Mouse (Mus musculus) heart, embryonic 16.5 days (tissue): ENCODE measurements at regions not wholly inside any gene's neighbourhood (a gene's known extent, or its start where the extent isn't known, plus 50 kb on each side); places are given as distances from the start of the nearest gene placed in this dataset.

ENCODE experiments used
- ATAC-seq: fragments of 200-750 bp; cut with Nextera tagmentation; replicated peaks from 2 replicates; pipeline ENCODE4 v1.8.0; 2017; ENCODE audit warnings: moderate number of reproducible peaks; ENCODE audit not compliant: insufficient read depth, low FRiP score; ENCODE audit errors: extremely low read depth
- H3K27ac ChIP-seq: fragments of 300-500 bp; sonication (generic); 2 replicates; pipeline ENCODE4 v1.5.1; 2014; ENCODE audit warnings: mild to moderate bottlenecking, low read length, control low read depth, moderate library complexity
- H3K27me3 ChIP-seq: fragments of 300-500 bp; sonication (generic); 2 replicates; pipeline ENCODE4 v1.6.1; 2014; ENCODE audit warnings: low read length, mixed read lengths; ENCODE audit not compliant: control insufficient read depth, insufficient read depth
- H3K36me3 ChIP-seq: fragments of 300-500 bp; sonication (generic); 2 replicates; pipeline ENCODE4 v1.6.1; 2014; ENCODE audit not compliant: control insufficient read depth, insufficient read depth
- H3K4me1 ChIP-seq: fragments of 300-500 bp; sonication (generic); 2 replicates; pipeline ENCODE4 v1.6.1; 2014; ENCODE audit warnings: low read length, mixed read lengths; ENCODE audit not compliant: control insufficient read depth, insufficient read depth
- H3K4me2 ChIP-seq: fragments of 300-500 bp; sonication (generic); 2 replicates; pipeline ENCODE4 v1.6.1; 2014; ENCODE audit warnings: low read depth, mild to moderate bottlenecking, control low read depth, low read length
- H3K4me3 ChIP-seq: fragments of 300-500 bp; sonication (generic); 2 replicates; pipeline ENCODE4 v1.5.1; 2014; ENCODE audit warnings: mild to moderate bottlenecking, control low read depth, low read length
- H3K9ac ChIP-seq: fragments of 300-500 bp; sonication (generic); 2 replicates; pipeline ENCODE4 v1.6.1; 2014; ENCODE audit warnings: low read length, control low read depth
- H3K9me3 ChIP-seq: fragments of 300-500 bp; sonication (generic); replicated peaks from 2 replicates; pipeline ENCODE4 v1.6.1; 2016; ENCODE audit warnings: low read length; ENCODE audit not compliant: control insufficient read depth
- WGBS: fragments of 180-500 bp; shearing (Covaris S2); extraction: QIAGEN DNeasy Blood & Tissue Kit; methylation state at CpG from one replicate; pipeline ENCODE4 v1.1.7; 2014; 5-methylcytosine and 5-hydroxymethylcytosine counted together

GRCm38 (mm10) chr19:59630095-59630494, 171.9 kb downstream of the Emx2 start:
- Histone ChIP-seq H3K9ac (no peak overlapping the region), H3K4me2 (no peak overlapping the region), H3K4me1 (no peaks in the 10 kb centered on the region), H3K4me3 (no peak overlapping the region), H3K27ac (no peak overlapping the region), H3K36me3 (no peaks in the 10 kb centered on the region), H3K9me3 (no peaks in the 10 kb centered on the region), H3K27me3 (no peaks in the 10 kb centered on the region; the same call in 1 of the 2 replicates)
- ATAC-seq, result no peak
- 85% methylated on average over 8 of the region's 8 CpGs for WGBS

GRCm38 (mm10) chr19:59630706-59631105, 172.5 kb downstream of the Emx2 start:
- no peak for ATAC-seq
- no peaks in the 10 kb centered on the region for H3K36me3 ChIP-seq
- no peak overlapping the region for H3K4me2 ChIP-seq
- no peaks in the 10 kb centered on the region for H3K27me3 ChIP-seq
- 72% methylated on average over 4 of the region's 4 CpGs for WGBS
- H3K27ac ChIP-seq, result no peak overlapping the region
- H3K4me1 ChIP-seq, result no peaks in the 10 kb centered on the region
- H3K9ac ChIP-seq, result no peak overlapping the region
- H3K9me3 ChIP-seq, result no peaks in the 10 kb centered on the region
- no peak overlapping the region for H3K4me3 ChIP-seq

- Histone ChIP-seq H3K4me3 (no peak overlapping the region), H3K27me3 (no peaks in the 10 kb centered on the region), H3K4me1 (no peaks in the 10 kb centered on the region), H3K36me3 (no peaks in the 10 kb centered on the region), H3K9me3 (no peaks in the 10 kb centered on the region), H3K9ac (no peak overlapping the region), H3K4me2 (no peak overlapping the region), H3K27ac (no peak overlapping the region)
- 80% methylated on average over 1 of the region's 1 CpGs for WGBS
- no peak for ATAC-seq
Measured at GRCm38 (mm10) chr19:59631541-59631940, 173.4 kb downstream of the Emx2 start.

- no peak overlapping the region for H3K4me2 ChIP-seq
- H3K36me3 ChIP-seq, result no peaks in the 10 kb centered on the region
- H3K4me1 ChIP-seq, result no peaks in the 10 kb centered on the region
- WGBS, result 57% methylated on average over 8 of the region's 8 CpGs
- no peak for ATAC-seq
- no peak overlapping the region for H3K9ac ChIP-seq
- H3K9me3 ChIP-seq, result no peaks in the 10 kb centered on the region
- no peak overlapping the region for H3K27ac ChIP-seq
- no peak overlapping the region for H3K4me3 ChIP-seq
- no peaks in the 10 kb centered on the region for H3K27me3 ChIP-seq
Measured at GRCm38 (mm10) chr19:59636271-59636670, 178.1 kb downstream of the Emx2 start.

- H3K4me2 ChIP-seq, result no peak overlapping the region
- H3K4me3 ChIP-seq, result no peak overlapping the region
- 79% methylated on average over 3 of the region's 3 CpGs for WGBS
- H3K27me3 ChIP-seq, result no peaks in the 10 kb centered on the region
- H3K9ac ChIP-seq, result no peak overlapping the region
- no peaks in the 10 kb centered on the region for H3K36me3 ChIP-seq
- no peak for ATAC-seq
- no peak overlapping the region for H3K27ac ChIP-seq
- no peaks in the 10 kb centered on the region for H3K9me3 ChIP-seq
- H3K4me1 ChIP-seq, result no peaks in the 10 kb centered on the region
Measured at GRCm38 (mm10) chr19:59642606-59643005, 184.4 kb downstream of the Emx2 start.

GRCm38 (mm10) chr19:59646231-59646630, 188.1 kb downstream of the Emx2 start:
- Histone ChIP-seq H3K36me3 (no peaks in the 10 kb centered on the region), H3K9me3 (no peaks in the 10 kb centered on the region), H3K4me2 (no peak overlapping the region), H3K4me3 (no peak overlapping the region), H3K27ac (no peak overlapping the region), H3K4me1 (no peaks in the 10 kb centered on the region), H3K27me3 (no peaks in the 10 kb centered on the region), H3K9ac (no peak overlapping the region)
- WGBS, result 63% methylated on average over 8 of the region's 8 CpGs
- ATAC-seq, result no peak

- Histone ChIP-seq H3K9ac (no peak overlapping the region), H3K27me3 (no peaks in the 10 kb centered on the region), H3K27ac (no peak overlapping the region), H3K36me3 (no peaks in the 10 kb centered on the region), H3K4me3 (no peak overlapping the region), H3K9me3 (no peaks in the 10 kb centered on the region), H3K4me1 (no peaks in the 10 kb centered on the region), H3K4me2 (no peak overlapping the region)
- 69% methylated on average over 7 of the region's 7 CpGs for WGBS
- no peak for ATAC-seq
Measured at GRCm38 (mm10) chr19:59646656-59647055, 188.5 kb downstream of the Emx2 start.

- 75% methylated on average over 5 of the region's 5 CpGs for WGBS
Measured at GRCm38 (mm10) chr19:59649421-59649820, 191.2 kb downstream of the Emx2 start.

GRCm38 (mm10) chr19:59650611-59651329, 192.6 kb downstream of the Emx2 start:
- no peak overlapping the region for H3K9ac ChIP-seq
- H3K4me2 ChIP-seq, result no peak overlapping the region
- no peak for ATAC-seq
- no peaks in the 10 kb centered on the region for H3K36me3 ChIP-seq
- H3K27ac ChIP-seq, result no peak overlapping the region
- H3K4me3 ChIP-seq, result no peak overlapping the region
- H3K4me1 ChIP-seq, result no peaks in the 10 kb centered on the region
- no peaks in the 10 kb centered on the region for H3K9me3 ChIP-seq
- 58% methylated on average over 10 of the region's 10 CpGs for WGBS
- no peaks in the 10 kb centered on the region for H3K27me3 ChIP-seq

More at GRCm38 (mm10) chr19:59649421-59649820, 191.2 kb downstream of the Emx2 start:
- no peak for ATAC-seq
- no peak overlapping the region for H3K4me3 ChIP-seq
- no peaks in the 10 kb centered on the region for H3K4me1 ChIP-seq
- no peaks in the 10 kb centered on the region for H3K27me3 ChIP-seq
- no peak overlapping the region for H3K27ac ChIP-seq
- H3K9ac ChIP-seq, result no peak overlapping the region
- no peak overlapping the region for H3K4me2 ChIP-seq
- H3K9me3 ChIP-seq, result no peaks in the 10 kb centered on the region
- no peaks in the 10 kb centered on the region for H3K36me3 ChIP-seq
